Mouse (Mus musculus) lung, adult 2 months (tissue): ENCODE results near the gene Tlr8.

Experiments
- CTCF ChIP-seq: fragments of 200-500 bp; IDR thresholded peaks from 2 replicates; pipeline ENCODE4 v1.5.1; 2011; ENCODE audit warnings: mild to moderate bottlenecking, low read length, control low read depth; ENCODE audit not compliant: insufficient read depth
- POLR2A ChIP-seq: fragments of 200-500 bp; IDR thresholded peaks from 2 replicates; pipeline ENCODE4 v1.6.1; 2011; ENCODE audit warnings: low read depth, mild to moderate bottlenecking, control low read depth, low read length, borderline replicate concordance; ENCODE audit errors: extremely low read depth

GRCm38 (mm10) chrX:167209828-167210227 lies 54.3 kb downstream of the Tlr8 start:
- TF ChIP-seq CTCF (no peak), POLR2A (no peak)
